Mouse (Mus musculus) embryo, embryonic 10 days (tissue): ENCODE data around the gene Med22.

Experiments used
- DNase-seq: peaks from one replicate; pipeline ENCODE4 v3.0.0-alpha.2; 2015; ENCODE audit warnings: low spot score

Med22 gene

DNA sequence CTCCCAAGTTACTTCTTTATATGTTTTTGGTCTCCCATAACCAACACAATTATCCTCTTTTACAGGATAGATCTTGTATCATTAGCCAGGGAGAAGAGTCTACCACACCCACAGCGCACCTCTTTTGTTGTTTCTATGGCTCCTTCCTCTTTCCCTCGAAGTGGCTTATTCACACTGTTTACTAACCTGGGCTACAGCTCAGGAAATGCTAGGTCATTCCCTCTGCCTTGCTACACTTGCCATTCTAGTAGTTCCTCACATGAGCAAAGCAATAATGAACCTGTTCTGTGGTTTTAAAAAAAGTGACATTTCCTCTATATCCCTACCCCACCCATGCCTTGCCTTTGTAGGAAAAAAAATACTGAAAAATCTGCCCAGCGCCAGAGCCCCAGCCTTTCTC, 47.6 kb downstream of the Med22 start:
- DNase-seq, result no peak
